Mouse (Mus musculus): ENCODE measurements around the gene Itih2.

- TF ChIP-seq CTCF (IDR thresholded peaks at IDR 0.05; ENCODE audit: extremely low read depth, insufficient read depth, insufficient read length, insufficient replicate concordance) = no peak
- no peak for TF ChIP-seq POLR2A (IDR thresholded peaks at IDR 0.05; ENCODE audit: low read depth, low read length)
Measured at GRCm38 (mm10) chr2:10058836-10059235, 72.4 kb downstream of the Itih2 start.

All from spleen, adult 2 months (tissue).